Mouse (Mus musculus) limb, embryonic 11.5 days (tissue): ENCODE data around the gene Alppl2. TPM values are rescaled to one million over a fixed set of nuclear protein-coding genes. Genes with fewer than 3 reads are reported as not detected.
A peak's percentile ranks its signal among the peaks of the same experiment; 100 is the strongest.

ENCODE experiments used
- ATAC-seq: fragments of 200-750 bp; cut with Nextera tagmentation; 2 replicates; pipeline ENCODE4 v1.8.0; 2017; ENCODE audit warnings: low read depth; ENCODE audit not compliant: insufficient number of reproducible peaks, low FRiP score, low TSS enrichment
- DNase-seq: peaks from one replicate; pipeline ENCODE4 v3.0.0-alpha.2; 2015; ENCODE audit warnings: low spot score
- H3K27ac ChIP-seq: fragments of 300-500 bp; sonication (generic); replicated peaks from 2 replicates; pipeline ENCODE4 v1.5.1; 2014; ENCODE audit warnings: low read depth, mild to moderate bottlenecking, low read length
- H3K27me3 ChIP-seq: fragments of 300-500 bp; sonication (generic); 2 replicates; pipeline ENCODE4 v1.6.1; 2014; ENCODE audit warnings: mild to moderate bottlenecking, low read length, mixed read lengths; ENCODE audit not compliant: control insufficient read depth, insufficient read depth
- H3K36me3 ChIP-seq: fragments of 300-500 bp; sonication (generic); 2 replicates; pipeline ENCODE4 v1.6.1; 2014; ENCODE audit warnings: mild to moderate bottlenecking, low read length, moderate library complexity, mixed read lengths; ENCODE audit not compliant: control insufficient read depth, insufficient read depth
- H3K4me1 ChIP-seq: fragments of 300-500 bp; sonication (generic); 2 replicates; pipeline ENCODE4 v1.6.1; 2014; ENCODE audit warnings: low read length, mixed read lengths; ENCODE audit not compliant: control insufficient read depth, insufficient read depth
- H3K4me2 ChIP-seq: fragments of 300-500 bp; sonication (generic); 2 replicates; pipeline ENCODE4 v1.6.1; 2014; ENCODE audit warnings: low read depth, mild to moderate bottlenecking, moderate library complexity; ENCODE audit not compliant: severe bottlenecking
- H3K4me3 ChIP-seq: fragments of 300-500 bp; sonication (generic); 2 replicates; pipeline ENCODE4 v1.5.1; 2014; ENCODE audit warnings: low read depth, low read length
- H3K9ac ChIP-seq: fragments of 300-500 bp; sonication (generic); 2 replicates; pipeline ENCODE4 v1.6.1; 2014; ENCODE audit warnings: mild to moderate bottlenecking, low read length
- H3K9me3 ChIP-seq: fragments of 300-500 bp; sonication (generic); 2 replicates; pipeline ENCODE4 v1.6.1; 2016; ENCODE audit warnings: low read length; ENCODE audit not compliant: control insufficient read depth
- WGBS: fragments of 180-500 bp; shearing (Covaris S2); extraction: QIAGEN DNeasy Blood & Tissue Kit; methylation state at CpG from one replicate; pipeline ENCODE4 v1.1.7; 2014; 5-methylcytosine and 5-hydroxymethylcytosine counted together
- polyA plus RNA-seq: library from polyadenylated mRNA; unstranded; fragments of >200 nt; fragmentation: Nextera tagmentation; extraction: Ambion mirVana; gene quantifications from 2 replicates; pipeline ENCODE4 v1.2.1, GENCODE M21; 2014

Alppl2 gene
- not detected in 2 replicates for polyA plus RNA-seq

- Histone ChIP-seq H3K4me1 (no peaks in the 10 kb centered on the region), H3K9ac (no peak within 1 kb of the TSS), H3K4me3 (no peak within 1 kb of the TSS), H3K4me2 (no peak within 1 kb of the TSS), H3K36me3 (no peaks in the 10 kb centered on the region), H3K27ac (no peak within 1 kb of the TSS), H3K27me3 (no peaks in the 10 kb centered on the region), H3K9me3 (no peaks in the 10 kb centered on the region)
- ATAC-seq: no peak
- 87% methylated on average over 4 of the region's 4 CpGs for WGBS
- DNase-seq: no peak
Observed at GRCm38 (mm10) chr1:87089828-87090227, at the start of gene Alppl2. Gene Alppl2 (minus strand): TSS chr1:87089928.

GRCm38 (mm10) chr1:87131803-87132202 lies 42.1 kb upstream of the Alppl2 start:
- Histone ChIP-seq H3K27ac (no peak overlapping the region), H3K9me3 (no peaks in the 10 kb centered on the region), H3K4me3 (no peak overlapping the region), H3K36me3 (no peaks in the 10 kb centered on the region), H3K4me1 (no peaks in the 10 kb centered on the region), H3K27me3 (peaks cover 24% of the 10 kb centered on the region), H3K9ac (no peak overlapping the region), H3K4me2 (no peak overlapping the region)
- no peak for ATAC-seq
- 79% methylated on average over 4 of the region's 4 CpGs for WGBS
- DNase-seq: no peak

GRCm38 (mm10) chr1:87127206-87128030 lies 37.7 kb upstream of the Alppl2 start:
- H3K36me3 ChIP-seq: no peaks in the 10 kb centered on the region
- H3K4me2 ChIP-seq: peak overlapping the region; percentile 17; the same call in 1 of the 2 replicates
- no peak overlapping the region; the same call in 1 of the 2 replicates for H3K4me3 ChIP-seq
- no peak for ATAC-seq
- DNase-seq: no peak
- no peak overlapping the region for H3K27ac ChIP-seq
- peaks cover 31% of the 10 kb centered on the region for H3K27me3 ChIP-seq
- no peaks in the 10 kb centered on the region for H3K9me3 ChIP-seq
- H3K9ac ChIP-seq: no peak overlapping the region
- WGBS: 8% methylated on average over 43 of the region's 43 CpGs
- H3K4me1 ChIP-seq: no peaks in the 10 kb centered on the region

GRCm38 (mm10) chr1:87124673-87125072 lies 34.9 kb upstream of the Alppl2 start, which contains the start of gene Akp3:
Gene Akp3 (plus strand): TSS chr1:87124973.
- WGBS: 76% methylated on average over 6 of the region's 6 CpGs
- DNase-seq: no peak
- peaks cover 31% of the 10 kb centered on the region for H3K27me3 ChIP-seq
- no peaks in the 10 kb centered on the region for H3K36me3 ChIP-seq
- no peak for ATAC-seq
- H3K9me3 ChIP-seq: no peaks in the 10 kb centered on the region
- H3K4me2 ChIP-seq: no peak within 1 kb of the TSS
- H3K27ac ChIP-seq: no peak within 1 kb of the TSS
- H3K9ac ChIP-seq: no peak within 1 kb of the TSS
- no peak within 1 kb of the TSS for H3K4me3 ChIP-seq
- no peaks in the 10 kb centered on the region for H3K4me1 ChIP-seq

GRCm38 (mm10) chr1:87114784-87115183 lies 25.1 kb upstream of the Alppl2 start:
- WGBS: 85% methylated on average over 1 of the region's 1 CpGs
- H3K4me1 ChIP-seq: no peaks in the 10 kb centered on the region

GRCm38 (mm10) chr1:87111719-87112354 lies 22.1 kb upstream of the Alppl2 start:
- H3K9me3 ChIP-seq: no peaks in the 10 kb centered on the region
- H3K9ac ChIP-seq: no peak overlapping the region
- H3K4me1 ChIP-seq: no peaks in the 10 kb centered on the region
- WGBS: 39% methylated on average over 9 of the region's 9 CpGs
- H3K4me2 ChIP-seq: no peak overlapping the region
- no peak overlapping the region for H3K27ac ChIP-seq
- DNase-seq: peak; percentile 50
- H3K4me3 ChIP-seq: no peak overlapping the region
- ATAC-seq: no peak
- H3K36me3 ChIP-seq: no peaks in the 10 kb centered on the region
- H3K27me3 ChIP-seq: no peaks in the 10 kb centered on the region

More at GRCm38 (mm10) chr1:87114784-87115183, 25.1 kb upstream of the Alppl2 start:
- no peak overlapping the region for H3K4me2 ChIP-seq
- no peak overlapping the region for H3K27ac ChIP-seq
- no peaks in the 10 kb centered on the region for H3K9me3 ChIP-seq
- DNase-seq: no peak
- H3K27me3 ChIP-seq: no peaks in the 10 kb centered on the region
- ATAC-seq: no peak
- no peak overlapping the region for H3K4me3 ChIP-seq
- no peak overlapping the region for H3K9ac ChIP-seq
- H3K36me3 ChIP-seq: no peaks in the 10 kb centered on the region

GRCm38 (mm10) chr1:87108564-87108963 lies 18.8 kb upstream of the Alppl2 start:
- 89% methylated on average over 4 of the region's 4 CpGs for WGBS
- no peaks in the 10 kb centered on the region for H3K36me3 ChIP-seq
- DNase-seq (no peak), ATAC-seq (no peak)
- no peak overlapping the region for H3K9ac ChIP-seq
- H3K4me2 ChIP-seq: no peak overlapping the region
- no peaks in the 10 kb centered on the region for H3K4me1 ChIP-seq
- H3K27me3 ChIP-seq: no peaks in the 10 kb centered on the region
- no peaks in the 10 kb centered on the region for H3K9me3 ChIP-seq
- no peak overlapping the region for H3K27ac ChIP-seq
- H3K4me3 ChIP-seq: no peak overlapping the region

GRCm38 (mm10) chr1:87106536-87106935 lies 16.8 kb upstream of the Alppl2 start:
- H3K27me3 ChIP-seq: no peaks in the 10 kb centered on the region
- H3K9me3 ChIP-seq: no peaks in the 10 kb centered on the region
- no peak overlapping the region for H3K9ac ChIP-seq
- DNase-seq: no peak
- H3K36me3 ChIP-seq: no peaks in the 10 kb centered on the region
- 76% methylated on average over 8 of the region's 8 CpGs for WGBS
- ATAC-seq: no peak
- no peak overlapping the region for H3K27ac ChIP-seq
- H3K4me2 ChIP-seq: no peak overlapping the region
- no peak overlapping the region for H3K4me3 ChIP-seq
- no peaks in the 10 kb centered on the region for H3K4me1 ChIP-seq
